Mouse (Mus musculus) forebrain, postnatal 0 days (tissue): ENCODE results near the gene Arl5c. TPM values are rescaled to one million over a fixed set of nuclear protein-coding genes. Genes with fewer than 3 reads are reported as not detected.

Experiments
- ATAC-seq: fragments of 200-750 bp; cut with Nextera tagmentation; 2 replicates; pipeline ENCODE4 v1.8.0; 2017; ENCODE audit warnings: mild to moderate bottlenecking, moderate library complexity
- DNase-seq: peaks from one replicate; pipeline ENCODE4 v3.0.0-alpha.2; 2015
- H3K27ac ChIP-seq: fragments of 300-500 bp; sonication (generic); 2 replicates; pipeline ENCODE4 v1.5.1; 2014; ENCODE audit warnings: low read depth, mild to moderate bottlenecking, antibody characterized with exemption, low read length, moderate library complexity, mixed read lengths
- H3K27me3 ChIP-seq: fragments of 300-500 bp; sonication (generic); 2 replicates; pipeline ENCODE4 v1.6.1; 2014; ENCODE audit warnings: mild to moderate bottlenecking, low read length, mixed read lengths; ENCODE audit not compliant: insufficient read depth
- H3K36me3 ChIP-seq: fragments of 300-500 bp; sonication (generic); 2 replicates; pipeline ENCODE4 v1.6.1; 2014; ENCODE audit warnings: mild to moderate bottlenecking, moderate library complexity; ENCODE audit not compliant: insufficient read depth
- H3K4me1 ChIP-seq: fragments of 300-500 bp; sonication (generic); 2 replicates; pipeline ENCODE4 v1.6.1; 2014; ENCODE audit warnings: antibody characterized with exemption; ENCODE audit not compliant: insufficient read depth
- H3K4me2 ChIP-seq: fragments of 300-500 bp; sonication (generic); 2 replicates; pipeline ENCODE4 v1.6.1; 2014; ENCODE audit warnings: low read depth, mild to moderate bottlenecking, moderate library complexity
- H3K4me3 ChIP-seq: fragments of 300-500 bp; sonication (generic); 2 replicates; pipeline ENCODE4 v1.5.1; 2014; ENCODE audit warnings: low read depth, low read length, mixed read lengths
- H3K9ac ChIP-seq: fragments of 300-500 bp; sonication (generic); 2 replicates; pipeline ENCODE4 v1.6.1; 2014; ENCODE audit warnings: mild to moderate bottlenecking
- H3K9me3 ChIP-seq: fragments of 300-500 bp; sonication (generic); 2 replicates; pipeline ENCODE4 v1.6.1; 2016; ENCODE audit warnings: low read length
- CTCF ChIP-seq: sonication (generic); IDR thresholded peaks from 2 replicates; pipeline ENCODE4 v1.5.1; 2016; ENCODE audit warnings: antibody characterized with exemption, control low read depth, low read depth
- WGBS: fragments of 180-500 bp; shearing (Covaris S2); extraction: QIAGEN DNeasy Blood & Tissue Kit; methylation state at CpG from one replicate; pipeline ENCODE4 v1.1.7; 2014; 5-methylcytosine and 5-hydroxymethylcytosine counted together
- polyA plus RNA-seq: library from polyadenylated mRNA; unstranded; fragments of >200 nt; fragmentation: Nextera tagmentation; extraction: Ambion mirVana; gene quantifications from 2 replicates; pipeline ENCODE4 v1.2.1, GENCODE M21; 2015
- total RNA-seq: library from RNA; depleted of rRNA; stranded (reverse); fragments of >200 nt; gene quantifications from 2 replicates; pipeline ENCODE4 v1.2.3, GENCODE M21; 2014; rRNA removed

Arl5c gene
- total RNA-seq = 3.7 and 5.2 TPM in 2 replicates
- 3.0 and 4.2 TPM in 2 replicates for polyA plus RNA-seq

DNA sequence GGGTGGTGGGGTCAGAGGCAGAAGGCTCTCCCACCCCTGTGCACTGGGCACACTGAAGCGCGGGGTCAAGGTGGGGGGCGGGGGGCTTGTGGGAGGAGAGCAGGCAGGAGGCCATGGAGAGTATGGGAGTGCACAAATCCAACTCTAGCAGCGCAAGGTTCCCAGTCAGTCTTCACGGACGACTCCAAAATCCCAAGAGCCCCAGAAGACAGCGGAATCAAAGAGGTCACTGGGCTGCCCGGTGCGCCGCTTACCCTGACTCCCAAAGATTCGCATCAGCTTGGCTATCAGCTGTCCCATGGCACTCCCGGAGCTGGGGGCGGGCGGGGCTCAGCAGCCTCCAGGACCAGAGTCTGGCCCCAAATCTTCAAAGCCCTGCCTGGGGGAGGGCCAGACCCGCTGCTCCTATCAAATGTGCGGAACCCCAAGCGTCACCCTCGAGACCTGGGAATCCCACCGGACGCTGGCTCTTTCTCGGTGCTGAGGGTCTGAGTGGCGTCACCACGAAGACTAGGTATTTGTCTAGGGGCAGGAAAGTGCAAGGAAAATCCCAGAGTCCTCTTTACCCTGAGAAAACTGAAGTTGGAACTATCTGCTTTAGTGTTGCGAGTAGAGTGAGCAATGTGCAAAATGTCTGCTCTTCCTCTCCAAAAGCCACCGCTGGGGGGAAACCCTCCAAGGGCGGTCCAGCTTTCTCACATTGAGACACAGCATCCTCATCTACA, at the start of gene Arl5c:
Gene Arl5c (minus strand): TSS at position 618 of the 725 bp plus-strand sequence.
- H3K9ac ChIP-seq = peak within 1 kb of the TSS; percentile 48
- no peaks in the 10 kb centered on the region for H3K9me3 ChIP-seq
- H3K4me2 ChIP-seq = peak within 1 kb of the TSS; percentile 90
- 2% methylated on average over 25 of the region's 26 CpGs for WGBS
- H3K27me3 ChIP-seq = no peaks in the 10 kb centered on the region
- peaks cover 12% of the 10 kb centered on the region; the same call in 1 of the 2 replicates for H3K4me1 ChIP-seq
- no peaks in the 10 kb centered on the region for H3K36me3 ChIP-seq
- H3K27ac ChIP-seq = 0 out of 2 replicates have a peak within 1 kb of the TSS, but pooled peaks have one; percentile 21
- peak; percentile 38 for ATAC-seq
- H3K4me3 ChIP-seq = peak within 1 kb of the TSS; percentile 43
- DNase-seq = peak; percentile 56
- TF ChIP-seq CTCF = peak; percentile 59

DNA sequence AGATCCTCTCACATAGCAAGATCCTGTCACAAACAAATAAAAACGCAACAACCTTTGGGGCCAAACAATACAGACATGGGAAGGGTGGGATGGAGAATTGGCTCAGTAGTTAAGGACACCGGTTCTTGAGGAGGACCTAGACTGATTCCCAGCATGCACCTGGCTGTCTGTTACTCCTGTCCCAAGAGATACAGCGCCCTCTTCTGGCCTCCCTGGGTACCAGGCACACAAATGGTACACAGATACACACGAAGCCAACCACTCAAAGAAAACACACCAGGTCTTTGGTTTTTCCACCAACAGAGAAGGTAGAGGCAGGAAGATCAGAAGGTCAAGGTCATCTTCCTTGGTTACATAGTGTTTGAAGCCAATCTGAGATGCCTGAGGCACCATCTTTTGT, 49.6 kb upstream of the Arl5c start:
- Histone ChIP-seq H3K4me2 (no peak overlapping the region), H3K9me3 (no peaks in the 10 kb centered on the region), H3K27me3 (no peaks in the 10 kb centered on the region; the same call in 1 of the 2 replicates), H3K4me1 (no peaks in the 10 kb centered on the region), H3K36me3 (no peaks in the 10 kb centered on the region), H3K9ac (no peak overlapping the region), H3K4me3 (no peak overlapping the region), H3K27ac (no peak overlapping the region)
- TF ChIP-seq CTCF = no peak
- WGBS = 71% methylated on average over 4 of the region's 4 CpGs
- ATAC-seq (no peak), DNase-seq (no peak)

DNA sequence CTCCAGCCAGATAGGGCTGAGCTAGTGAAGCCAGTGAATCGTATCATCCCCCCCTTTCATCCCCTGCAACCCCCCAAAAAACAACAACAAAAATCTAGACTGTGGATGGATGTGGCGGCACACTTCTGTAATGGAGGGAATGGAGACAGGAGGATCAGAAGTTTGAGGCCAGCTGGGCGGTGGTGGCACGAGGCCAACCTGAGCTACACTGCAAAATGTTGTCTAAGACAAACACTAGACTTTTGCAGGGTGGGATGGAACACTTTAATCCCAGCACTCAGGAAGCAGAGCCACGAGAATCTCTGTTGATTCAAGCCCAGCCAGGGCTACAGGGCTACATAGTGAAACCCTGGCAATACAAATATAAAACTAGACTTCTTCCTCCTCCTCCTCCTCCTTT, 48.1 kb upstream of the Arl5c start:
- no peaks in the 10 kb centered on the region for H3K36me3 ChIP-seq
- no peak overlapping the region for H3K27ac ChIP-seq
- H3K9me3 ChIP-seq = no peaks in the 10 kb centered on the region
- TF ChIP-seq CTCF = no peak
- H3K9ac ChIP-seq = no peak overlapping the region
- ATAC-seq (no peak), DNase-seq (no peak)
- no peaks in the 10 kb centered on the region for H3K27me3 ChIP-seq
- no peak overlapping the region for H3K4me2 ChIP-seq
- H3K4me3 ChIP-seq = no peak overlapping the region
- 61% methylated on average over 5 of the region's 5 CpGs for WGBS
- H3K4me1 ChIP-seq = no peaks in the 10 kb centered on the region

DNA sequence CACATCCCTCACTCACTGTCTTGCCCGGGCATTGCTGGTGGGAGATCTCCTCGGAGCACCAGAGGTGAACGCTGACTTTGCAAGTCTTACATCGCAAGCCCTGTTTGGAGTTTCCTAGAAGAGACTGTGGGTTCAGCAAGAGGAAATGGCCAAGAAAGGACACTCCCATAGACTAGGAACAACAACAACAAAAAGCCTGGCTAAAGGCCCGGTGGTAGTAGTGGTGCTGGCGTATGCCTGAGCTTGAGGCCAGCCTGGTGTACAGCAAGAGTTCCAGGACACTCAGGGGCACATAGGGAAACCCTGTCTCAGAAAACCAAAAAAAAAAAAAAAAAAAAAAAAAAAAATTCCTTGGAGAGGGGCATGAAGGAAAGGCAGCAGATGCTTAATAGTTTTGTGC, 46.8 kb upstream of the Arl5c start:
- ATAC-seq (no peak), DNase-seq (no peak)
- Histone ChIP-seq H3K4me1 (no peaks in the 10 kb centered on the region), H3K36me3 (no peaks in the 10 kb centered on the region), H3K27ac (no peak overlapping the region), H3K9ac (no peak overlapping the region), H3K4me2 (no peak overlapping the region), H3K4me3 (no peak overlapping the region), H3K27me3 (no peaks in the 10 kb centered on the region), H3K9me3 (no peaks in the 10 kb centered on the region)
- no peak for TF ChIP-seq CTCF
- WGBS = 84% methylated on average over 6 of the region's 6 CpGs

DNA sequence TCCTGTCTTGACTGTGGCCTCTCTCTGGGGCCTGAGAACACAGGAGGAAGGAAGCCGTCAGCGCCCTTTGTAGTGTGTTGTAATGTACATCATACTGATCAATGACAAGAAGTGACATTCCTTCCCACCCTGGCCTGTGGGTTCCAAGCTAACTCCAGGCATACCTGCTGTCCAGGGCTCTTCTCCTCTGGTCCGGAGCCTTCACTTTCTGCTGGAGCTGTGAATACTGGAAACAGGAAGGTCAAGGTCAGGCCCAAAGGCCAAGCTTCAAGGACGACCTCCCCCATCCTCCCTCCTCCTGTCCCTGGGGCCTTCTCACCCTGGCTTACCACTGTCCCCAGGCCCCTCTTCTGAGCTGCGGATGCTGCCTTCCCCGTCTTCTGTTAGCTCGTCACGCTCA, 45.0 kb upstream of the Arl5c start:
- no peaks in the 10 kb centered on the region for H3K9me3 ChIP-seq
- TF ChIP-seq CTCF = no peak
- ATAC-seq (no peak), DNase-seq (no peak)
- H3K4me2 ChIP-seq = no peak overlapping the region
- H3K9ac ChIP-seq = no peak overlapping the region
- H3K27me3 ChIP-seq = no peaks in the 10 kb centered on the region
- H3K36me3 ChIP-seq = no peaks in the 10 kb centered on the region
- no peak overlapping the region for H3K4me3 ChIP-seq
- no peak overlapping the region for H3K27ac ChIP-seq
- H3K4me1 ChIP-seq = peaks cover 5% of the 10 kb centered on the region; the same call in 1 of the 2 replicates
- WGBS = 85% methylated on average over 8 of the region's 8 CpGs

DNA sequence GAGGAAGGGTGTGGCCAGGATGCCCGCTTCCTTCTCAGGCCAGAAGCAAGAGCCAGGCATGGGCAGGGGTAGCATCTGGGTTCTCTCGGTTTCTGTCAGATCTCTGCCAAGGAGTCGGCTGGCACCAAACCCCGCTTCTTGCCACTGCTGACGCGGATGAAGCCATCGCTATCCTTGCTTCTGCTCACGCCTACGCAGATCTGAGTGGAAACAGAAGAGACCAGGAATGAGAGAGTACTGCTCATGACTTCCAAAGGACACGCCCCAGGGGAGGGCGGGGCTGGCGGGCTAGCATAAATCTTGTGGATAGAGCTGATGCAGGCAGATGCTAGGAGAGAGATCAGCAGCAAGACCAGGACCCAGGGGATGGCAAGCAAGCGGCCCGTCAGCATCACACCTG, 41.9 kb upstream of the Arl5c start:
- Histone ChIP-seq H3K27ac (no peak overlapping the region), H3K4me3 (no peak overlapping the region), H3K9me3 (no peaks in the 10 kb centered on the region), H3K4me2 (no peak overlapping the region), H3K9ac (no peak overlapping the region), H3K27me3 (no peaks in the 10 kb centered on the region), H3K4me1 (peaks cover 11% of the 10 kb centered on the region), H3K36me3 (no peaks in the 10 kb centered on the region)
- no peak for TF ChIP-seq CTCF
- 54% methylated on average over 14 of the region's 14 CpGs for WGBS
- ATAC-seq (no peak), DNase-seq (no peak)

DNA sequence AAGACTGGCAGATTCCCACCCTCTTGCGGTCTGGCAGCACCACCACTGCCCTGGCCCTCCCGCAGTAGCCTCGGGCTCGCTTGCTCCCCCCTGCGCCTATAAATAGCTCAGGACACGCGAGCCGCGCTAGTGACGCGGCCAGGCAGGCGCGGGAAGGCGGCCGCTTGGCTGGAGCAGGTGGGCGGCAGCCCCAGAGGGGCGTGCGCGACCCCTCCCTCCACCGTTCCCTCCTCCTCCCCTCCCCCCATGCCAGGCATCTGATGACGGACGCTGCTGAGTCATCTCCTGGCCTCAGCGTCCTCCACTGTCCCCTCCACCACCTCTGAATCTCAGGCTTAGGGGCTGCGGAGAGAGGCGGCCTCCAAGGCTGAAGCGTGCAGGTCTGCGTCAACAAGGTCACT, 40.0 kb upstream of the Arl5c start:
- Histone ChIP-seq H3K9me3 (no peaks in the 10 kb centered on the region), H3K4me2 (peak overlapping the region; percentile 76), H3K4me3 (peak overlapping the region; percentile 34), H3K9ac (peak overlapping the region; percentile 49), H3K36me3 (peaks cover 4% of the 10 kb centered on the region), H3K27me3 (no peaks in the 10 kb centered on the region), H3K27ac (no peak overlapping the region), H3K4me1 (peaks cover 11% of the 10 kb centered on the region)
- peak; percentile 45 for ATAC-seq
- WGBS = 10% methylated on average over 24 of the region's 27 CpGs
- DNase-seq = peak; percentile 73
- TF ChIP-seq CTCF = peak; percentile 38
